Mouse (Mus musculus): Measurements from ENCODE around the gene Vmn2r116. TPM values are rescaled to one million over a fixed set of nuclear protein-coding genes. Genes with fewer than 3 reads are reported as not detected.

Vmn2r116 gene
- not detected for polyA plus RNA-seq (2015; fragmentation: Illumina TruSeq; extraction: RNeasy Lipid Tissue Mini Kit (QIAGEN cat#74804); ENCODE audit: insufficient read depth, low read depth, low replicate concordance)

GRCm38 (mm10) chr17:23384304-23384703, at the start of gene Vmn2r116:
Vmn2r116 (plus strand) TSS chr17:23384604.

GRCm38 (mm10) chr17:23343441-23343840, 41.0 kb upstream of the Vmn2r116 start, which contains the start of gene Vmn2r115:
Vmn2r115 (plus strand) TSS chr17:23343741.

Other genes starting within 250 kb of the Vmn2r116 start
- 4.2 TPM for gene Zfp40, start 191.4 kb upstream of the Vmn2r116 start, polyA plus RNA-seq (2015; fragmentation: Illumina TruSeq; extraction: RNeasy Lipid Tissue Mini Kit (QIAGEN cat#74804); ENCODE audit: insufficient read depth, low read depth, low replicate concordance)
- gene Vmn2r114, start 72.1 kb upstream of the Vmn2r116 start, polyA plus RNA-seq (2015; fragmentation: Illumina TruSeq; extraction: RNeasy Lipid Tissue Mini Kit (QIAGEN cat#74804); ENCODE audit: insufficient read depth, low read depth, low replicate concordance), result not detected
- gene Vmn2r115, start 40.9 kb upstream of the Vmn2r116 start, polyA plus RNA-seq (2015; fragmentation: Illumina TruSeq; extraction: RNeasy Lipid Tissue Mini Kit (QIAGEN cat#74804); ENCODE audit: insufficient read depth, low read depth, low replicate concordance), result not detected
- not detected for gene Vmn2r117, start 95.1 kb downstream of the Vmn2r116 start, polyA plus RNA-seq (2015; fragmentation: Illumina TruSeq; extraction: RNeasy Lipid Tissue Mini Kit (QIAGEN cat#74804); ENCODE audit: insufficient read depth, low read depth, low replicate concordance)
- 2.1 TPM for gene Zfp213, start 179.6 kb downstream of the Vmn2r116 start, polyA plus RNA-seq (2015; fragmentation: Illumina TruSeq; extraction: RNeasy Lipid Tissue Mini Kit (QIAGEN cat#74804); ENCODE audit: insufficient read depth, low read depth, low replicate concordance)
- gene Zfp13, start 214.9 kb downstream of the Vmn2r116 start, polyA plus RNA-seq (2015; fragmentation: Illumina TruSeq; extraction: RNeasy Lipid Tissue Mini Kit (QIAGEN cat#74804); ENCODE audit: insufficient read depth, low read depth, low replicate concordance), result 4.2 TPM
- gene Zscan10, start 216.3 kb downstream of the Vmn2r116 start, polyA plus RNA-seq (2015; fragmentation: Illumina TruSeq; extraction: RNeasy Lipid Tissue Mini Kit (QIAGEN cat#74804); ENCODE audit: insufficient read depth, low read depth, low replicate concordance), result not detected

Data from pancreas, adult 10 weeks (tissue).